Mouse (Mus musculus) olfactory bulb, adult 2 months (tissue): Measurements from ENCODE around the gene AI837181.

Experiments
- CTCF ChIP-seq: fragments of 200-500 bp; IDR thresholded peaks from 2 replicates; pipeline ENCODE4 v1.5.1; 2012; ENCODE audit warnings: low read depth, mild to moderate bottlenecking, low read length, moderate library complexity; ENCODE audit not compliant: insufficient read depth
- POLR2A ChIP-seq: fragments of 200-500 bp; IDR thresholded peaks from 2 replicates; pipeline ENCODE4 v1.6.1; 2012; ENCODE audit warnings: mild to moderate bottlenecking, low read depth, low read length, moderate library complexity; ENCODE audit not compliant: insufficient read depth

- TF ChIP-seq POLR2A (peak; percentile 95), CTCF (no peak)
Measured at GRCm38 (mm10) chr19:5460465-5460911, 35.5 kb downstream of the AI837181 start, which contains the start of gene Fibp.
